Mouse (Mus musculus): ENCODE measurements around the gene Ghr.

DNA sequence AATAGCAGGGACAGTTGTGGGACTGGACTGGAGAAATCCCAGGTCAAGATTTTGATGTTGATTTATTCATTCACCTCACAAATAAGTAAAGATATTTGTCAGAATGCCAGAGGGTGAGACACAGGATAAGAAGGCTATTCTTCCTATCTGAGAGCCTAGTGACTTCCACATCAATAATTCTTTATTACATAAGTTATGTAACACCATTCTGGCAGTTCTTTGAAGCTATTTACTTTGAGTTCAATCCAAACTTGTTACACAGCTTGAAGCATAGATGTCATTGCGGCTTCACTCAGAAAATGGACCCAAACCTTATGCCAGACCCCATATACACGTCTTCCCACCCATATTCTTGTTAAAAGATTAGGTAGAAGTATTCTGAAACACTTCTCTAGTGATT lies 133.7 kb downstream of the Ghr start:
- TF ChIP-seq POLR2A (IDR thresholded peaks at IDR 0.05; ENCODE audit: low read depth, low read length) (no peak), CTCF (conservative IDR thresholded peaks at IDR 0.05; ENCODE audit: insufficient read depth, insufficient read length, low read depth, low read length) (no peak)
